ENCODE assay signal across 20 mouse cellular contexts in genomic region chr5:28785347-28786060, GRCm38 (mm10).
DNase-seq lines count a peak whose midpoint lies in the region; ATAC-seq and TF ChIP-seq lines count a peak whose summit lies in the region.
"Had no signal": no experiment of that assay in that cellular context is flagged by ENCODE, and none has a peak within 500 bp of the region (broad histone marks: within the 10 kb centered on the region; RNA-seq: fewer than 3 reads in every experiment).

No protein-coding gene starts in this region.

- in situ Hi-C loops in CH12.LX (cut with MboI; ENCODE audit: low pct_ligation_motif_present, low pct_unique_long_range_greater_than_20kb, low sequenced_read_pairs): no loop called here

- no peak for TF ChIP-seq CTCF in CH12.LX (conservative IDR thresholded peaks at IDR 0.05 in 1 of 2, IDR thresholded peaks at IDR 0.05 in 1 of 2; ENCODE audit: low read depth in 2 of 2, low read length in 2 of 2)
- no peak for TF ChIP-seq CTCF in lung, adult 2 months (IDR thresholded peaks at IDR 0.05; ENCODE audit: insufficient read depth, low read length)

- 0 out of 2 replicates have a peak, but pooled peaks have one; percentile 37 for TF ChIP-seq EP300 in CH12.LX (IDR thresholded peaks at IDR 0.05; ENCODE audit: low read length)

- H3K4me3 ChIP-seq in forebrain, embryonic 10.5 days: no peak overlapping the region
- H3K4me3 ChIP-seq in forebrain, embryonic 12.5 days (replicated peaks): no peak overlapping the region
- H3K4me3 ChIP-seq in CH12.LX (replicated peaks in 1 of 3; ENCODE audit: low read depth in 2 of 3, low read length in 2 of 3, poor library complexity in 1 of 3): no peak overlapping the region
- H3K4me3 ChIP-seq in lung, adult 2 months (replicated peaks; ENCODE audit: extremely low read depth, low read depth, low read length): no peak overlapping the region
- H3K4me3 ChIP-seq in neural tube, embryonic 15.5 days (replicated peaks): no peak overlapping the region
- H3K4me3 ChIP-seq: limb, embryonic 12.5 days; liver, embryonic 13.5 days had no signal

- no peak for TF ChIP-seq POLR2A in CH12.LX (IDR thresholded peaks at IDR 0.05; ENCODE audit: low read depth, low read length)
- TF ChIP-seq POLR2A in lung, adult 2 months (IDR thresholded peaks at IDR 0.05; ENCODE audit: borderline replicate concordance, extremely low read depth, low read depth, low read length): no peak

- DNase-seq in forebrain, embryonic 10.5 days (ENCODE audit: extremely low spot score, low spot score): peak; percentile 15
- DNase-seq in CH12.LX (ENCODE audit: extremely low read depth): peak; percentile 36
- peak; percentile 59 for DNase-seq in lung, adult 2 months
- peak; percentile 64 for DNase-seq in lung, postnatal 14 days
- no peak for DNase-seq in heart, adult 8-10 months (ENCODE audit: low spot score)
- no peak for DNase-seq in urinary bladder, adult 2 months (ENCODE audit: low spot score)
- DNase-seq: adrenal gland, adult 2 months; cerebellum, adult 18-20 months; cerebellum, postnatal 25 days; embryo, embryonic 11 days; liver, embryonic 13.5 days; thymus, adult 18-20 months; thymus, postnatal 36 days had no signal

- no peak overlapping the region for H3K27ac ChIP-seq in forebrain, embryonic 10.5 days
- no peak overlapping the region for H3K27ac ChIP-seq in forebrain, embryonic 12.5 days
- no peak overlapping the region for H3K27ac ChIP-seq in CH12.LX (ENCODE audit: insufficient read depth, low read depth)
- H3K27ac ChIP-seq in neural tube, embryonic 15.5 days (replicated peaks): no peak overlapping the region
- H3K27ac ChIP-seq: limb, embryonic 12.5 days; liver, embryonic 13.5 days had no signal

- no peaks in the 10 kb centered on the region for H3K36me3 ChIP-seq in forebrain, embryonic 10.5 days (replicated peaks)
- no peaks in the 10 kb centered on the region for H3K36me3 ChIP-seq in forebrain, embryonic 12.5 days (replicated peaks)
- H3K36me3 ChIP-seq in CH12.LX (replicated peaks in 1 of 2; ENCODE audit: control insufficient read depth in 1 of 2, insufficient read depth in 1 of 2, low read length in 1 of 2): no peaks in the 10 kb centered on the region
- H3K36me3 ChIP-seq in neural tube, embryonic 15.5 days: no peaks in the 10 kb centered on the region
- H3K36me3 ChIP-seq: limb, embryonic 12.5 days; liver, embryonic 13.5 days had no signal

- no peak overlapping the region for H3K4me2 ChIP-seq in forebrain, embryonic 12.5 days
- H3K4me2 ChIP-seq in CH12.LX (ENCODE audit: insufficient read depth, low read depth, poor library complexity, severe bottlenecking): no peak overlapping the region
- H3K4me2 ChIP-seq in neural tube, embryonic 15.5 days: no peak overlapping the region
- H3K4me2 ChIP-seq: heart, embryonic 11.5 days; limb, embryonic 12.5 days; liver, embryonic 13.5 days; midbrain, embryonic 11.5 days had no signal

- H3K4me1 ChIP-seq in forebrain, embryonic 10.5 days: peaks cover 12% of the 10 kb centered on the region
- H3K4me1 ChIP-seq in forebrain, embryonic 12.5 days: peaks cover 5% of the 10 kb centered on the region
- H3K4me1 ChIP-seq in CH12.LX (ENCODE audit: control insufficient read depth in 1 of 2, insufficient read depth in 2 of 2): peaks cover 3 to 18% of the 10 kb centered on the region in 2 experiments; a peak in 2 of 4 replicates
- H3K4me1 ChIP-seq in lung, adult 2 months (ENCODE audit: control insufficient read depth, insufficient read depth, low read length): no peaks in the 10 kb centered on the region
- H3K4me1 ChIP-seq in neural tube, embryonic 15.5 days: no peaks in the 10 kb centered on the region
- H3K4me1 ChIP-seq: liver, embryonic 13.5 days had no signal

- WGBS in forebrain, embryonic 10.5 days: 68% methylated on average over 11 of the region's 11 CpGs
- 40% methylated on average over 11 of the region's 11 CpGs for WGBS in forebrain, embryonic 12.5 days
- WGBS in lung, adult 2 months: 53% methylated on average over 11 of the region's 11 CpGs
- WGBS in neural tube, embryonic 15.5 days: 85% methylated on average over 11 of the region's 11 CpGs

- dilution Hi-C loops in CH12.LX (cut with MboI; ENCODE audit: extremely low pct_ligation_motif_present, extremely low pct_unique_long_range_greater_than_20kb, low sequenced_read_pairs): no loop called here

- H3K27me3 ChIP-seq in forebrain, embryonic 10.5 days (ENCODE audit: poor library complexity, severe bottlenecking): peaks cover 29% of the 10 kb centered on the region
- H3K27me3 ChIP-seq in forebrain, embryonic 12.5 days: peaks cover 21% of the 10 kb centered on the region
- no peaks in the 10 kb centered on the region for H3K27me3 ChIP-seq in CH12.LX (replicated peaks)
- no peaks in the 10 kb centered on the region for H3K27me3 ChIP-seq in neural tube, embryonic 15.5 days (replicated peaks)
- H3K27me3 ChIP-seq: limb, embryonic 12.5 days; liver, embryonic 13.5 days had no signal

- no peak for TF ChIP-seq RAD21 in CH12.LX (IDR thresholded peaks at IDR 0.05; ENCODE audit: low read depth, low read length)

- H3K79me2 ChIP-seq in CH12.LX (replicated peaks; ENCODE audit: control insufficient read depth, extremely low read depth, insufficient read depth, poor library complexity, severe bottlenecking): no peaks in the 10 kb centered on the region

- no peaks in the 10 kb centered on the region for H3K9me3 ChIP-seq in forebrain, embryonic 10.5 days
- H3K9me3 ChIP-seq in forebrain, embryonic 12.5 days: no peaks in the 10 kb centered on the region
- no peaks in the 10 kb centered on the region for H3K9me3 ChIP-seq in CH12.LX (replicated peaks; ENCODE audit: low read length)
- H3K9me3 ChIP-seq in neural tube, embryonic 15.5 days (replicated peaks): no peaks in the 10 kb centered on the region
- H3K9me3 ChIP-seq: limb, embryonic 12.5 days; liver, embryonic 13.5 days had no signal

- no peak for ATAC-seq in forebrain, embryonic 12.5 days (ENCODE audit: low FRiP score)
- ATAC-seq in neural tube, embryonic 15.5 days (ENCODE audit: low FRiP score): no peak
- ATAC-seq: CD4-positive, CD25-positive, alpha-beta regulatory T cell, adult 4 months; intestine, postnatal 0 days had no signal

- H3K9ac ChIP-seq in forebrain, embryonic 12.5 days: no peak overlapping the region
- no peak overlapping the region for H3K9ac ChIP-seq in CH12.LX (ENCODE audit: insufficient read depth, low read depth)
- no peak overlapping the region for H3K9ac ChIP-seq in neural tube, embryonic 15.5 days (replicated peaks)
- H3K9ac ChIP-seq: limb, embryonic 12.5 days; liver, embryonic 13.5 days had no signal

TF ChIP-seq in CH12.LX, 34 proteins besides CTCF, POLR2A, EP300 and RAD21:
- TF ChIP-seq IRF4 (IDR thresholded peaks at IDR 0.05; ENCODE audit: low read depth, low read length) (peak; percentile 42; the same call in 1 of the 2 replicates), HCFC1 (IDR thresholded peaks at IDR 0.05; ENCODE audit: low read depth, low read length) (no peak)
TF ChIP-seq in CH12.LX: peak in this region for 1.

Comparison
In these comparisons a context has a peak if more than half of its experiments do, and no peak if none do; other contexts are left out.
1. DNase-seq: peak in forebrain, embryonic 10.5 days (single experiment), CH12.LX (single experiment), lung, adult 2 months (single experiment) and lung, postnatal 14 days (single experiment); none in heart, adult 8-10 months (single experiment) and urinary bladder, adult 2 months (single experiment).